Mouse (Mus musculus): ENCODE measurements around the gene Bean1.
A peak's percentile ranks its signal among the peaks of the same experiment; 100 is the strongest.

The Bean1 gene

DNA sequence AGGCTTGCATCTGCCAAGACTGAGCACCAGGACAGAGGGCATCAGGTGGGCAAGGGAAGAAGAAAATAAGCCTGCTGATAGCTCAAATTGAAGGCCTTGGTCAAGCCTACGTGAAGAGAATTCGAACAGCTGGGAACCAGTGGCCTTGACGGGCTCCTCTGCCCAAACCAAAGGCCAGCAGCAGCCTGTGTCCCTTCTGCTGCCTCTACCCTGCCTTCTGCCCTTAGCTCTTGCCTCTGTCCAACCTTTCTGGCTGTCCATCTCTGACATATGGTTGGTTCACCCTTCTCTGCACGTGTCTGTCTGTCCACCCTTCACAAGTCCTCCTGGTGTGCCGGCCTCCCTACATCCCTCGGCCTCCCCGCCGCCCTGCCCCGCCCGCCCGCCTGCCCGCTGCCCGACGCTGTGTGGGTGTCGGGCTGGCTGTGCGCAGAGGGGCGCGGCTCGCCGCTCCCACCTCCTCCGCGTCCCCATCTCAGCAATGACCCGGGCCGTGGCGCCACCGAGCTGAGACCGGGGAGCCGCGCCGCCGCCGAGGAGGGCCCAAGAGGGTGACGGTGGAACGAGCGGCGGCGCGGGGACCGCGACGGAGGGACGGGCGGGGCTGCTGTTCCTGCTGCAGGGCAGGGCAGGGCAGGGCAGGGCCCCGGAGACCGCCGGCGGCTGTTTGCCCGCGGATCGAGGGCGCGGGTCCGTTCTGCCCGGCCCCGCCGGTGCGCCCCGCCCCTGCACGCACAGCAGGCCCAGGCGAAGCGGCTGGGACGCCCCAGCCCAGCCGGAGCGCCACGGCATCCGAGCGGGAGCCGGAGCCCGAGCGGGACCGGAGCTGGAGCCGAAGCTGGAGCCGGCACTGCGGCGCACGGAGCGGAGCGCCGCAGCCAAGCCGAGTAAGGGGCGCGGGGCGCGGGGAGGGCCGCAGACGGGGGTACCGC is at the start of gene Bean1:
Gene Bean1 (plus strand): TSS at position 325 of the 932 bp plus-strand sequence.
- DNase-seq, result peak; percentile 48

DNA sequence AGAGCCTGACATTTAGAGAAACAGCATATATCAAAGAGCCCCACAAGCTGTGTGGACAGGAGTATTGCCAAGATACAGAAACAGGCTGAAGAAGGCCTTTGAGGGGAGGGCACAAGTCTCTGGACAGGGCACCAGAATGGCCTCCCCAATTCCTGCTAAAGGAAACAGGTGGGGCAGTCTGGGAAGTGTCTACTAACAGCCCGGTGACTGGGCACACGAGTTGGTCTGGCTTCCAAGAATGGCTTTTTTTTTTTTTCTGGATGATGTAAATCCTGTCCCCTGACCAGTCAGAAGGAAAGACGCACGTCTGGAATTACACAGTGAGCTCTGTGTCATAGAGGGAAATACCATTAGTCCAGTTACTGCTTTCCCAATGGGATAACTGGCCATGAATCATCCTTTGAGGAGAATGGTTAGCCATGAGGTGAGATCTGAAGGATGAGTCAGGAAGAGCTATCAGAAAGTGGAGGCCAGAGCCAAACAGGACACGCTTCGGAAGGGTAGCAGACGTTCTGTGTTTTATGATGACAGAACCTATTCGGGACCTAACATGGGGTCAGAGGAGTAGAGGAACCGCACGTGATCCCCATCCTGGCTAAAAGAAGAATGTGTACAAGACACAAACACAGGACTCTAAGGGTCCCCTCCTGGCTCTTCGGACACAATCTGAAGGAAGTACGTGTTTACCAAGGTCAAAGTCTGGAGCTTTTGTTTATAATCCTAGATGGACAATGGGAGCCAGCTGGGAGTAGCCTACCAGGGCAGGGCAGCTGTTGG is 48.4 kb upstream of the Bean1 start:
- DNase-seq, result no peak

DNA sequence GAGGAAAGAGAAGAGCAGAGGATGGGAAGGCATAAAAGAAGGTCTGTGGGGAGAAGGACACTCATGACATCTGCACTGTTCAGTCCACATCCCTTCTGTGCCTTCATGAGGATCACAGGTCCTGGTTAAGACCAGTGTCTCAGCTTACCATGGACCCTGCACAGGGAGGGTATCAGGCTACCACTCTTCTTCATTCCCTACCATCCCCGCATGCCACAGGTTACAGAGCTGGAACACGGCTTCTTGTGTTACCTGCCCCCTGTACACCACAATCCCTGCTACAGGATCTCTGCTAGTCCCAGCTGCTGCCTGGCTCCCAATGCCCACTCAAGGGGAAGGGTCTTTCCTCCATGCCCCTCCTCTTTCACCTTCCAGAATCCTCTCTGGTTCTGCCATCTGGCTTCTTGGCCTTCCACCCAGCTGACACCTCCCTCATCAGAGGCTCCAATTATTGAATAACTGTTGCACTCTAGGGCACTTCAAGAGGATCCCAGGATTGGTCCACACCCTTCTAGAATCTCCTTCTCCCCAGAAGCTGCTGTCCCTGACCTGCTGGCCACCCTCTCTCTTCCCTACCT is 47.1 kb upstream of the Bean1 start:
- no peak for DNase-seq

DNA sequence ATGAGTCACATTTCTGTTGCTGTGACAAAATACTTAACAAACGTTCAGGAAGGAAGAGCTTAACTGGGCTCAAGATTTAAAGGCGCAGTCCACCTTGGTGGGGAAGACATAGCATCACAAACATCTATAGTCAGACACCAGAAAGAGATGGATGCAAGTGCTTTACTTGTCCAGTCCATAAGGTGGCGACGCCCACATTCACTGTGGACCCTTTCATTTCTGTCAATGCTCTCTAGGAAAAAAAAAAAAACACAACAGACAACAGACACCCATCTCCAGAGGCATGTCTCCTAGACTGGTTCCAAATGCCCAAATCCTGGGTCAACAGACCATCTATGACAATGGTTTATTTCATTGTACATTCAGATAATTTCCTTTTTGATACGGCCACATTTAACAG is 45.7 kb upstream of the Bean1 start:
- DNase-seq, result no peak

DNA sequence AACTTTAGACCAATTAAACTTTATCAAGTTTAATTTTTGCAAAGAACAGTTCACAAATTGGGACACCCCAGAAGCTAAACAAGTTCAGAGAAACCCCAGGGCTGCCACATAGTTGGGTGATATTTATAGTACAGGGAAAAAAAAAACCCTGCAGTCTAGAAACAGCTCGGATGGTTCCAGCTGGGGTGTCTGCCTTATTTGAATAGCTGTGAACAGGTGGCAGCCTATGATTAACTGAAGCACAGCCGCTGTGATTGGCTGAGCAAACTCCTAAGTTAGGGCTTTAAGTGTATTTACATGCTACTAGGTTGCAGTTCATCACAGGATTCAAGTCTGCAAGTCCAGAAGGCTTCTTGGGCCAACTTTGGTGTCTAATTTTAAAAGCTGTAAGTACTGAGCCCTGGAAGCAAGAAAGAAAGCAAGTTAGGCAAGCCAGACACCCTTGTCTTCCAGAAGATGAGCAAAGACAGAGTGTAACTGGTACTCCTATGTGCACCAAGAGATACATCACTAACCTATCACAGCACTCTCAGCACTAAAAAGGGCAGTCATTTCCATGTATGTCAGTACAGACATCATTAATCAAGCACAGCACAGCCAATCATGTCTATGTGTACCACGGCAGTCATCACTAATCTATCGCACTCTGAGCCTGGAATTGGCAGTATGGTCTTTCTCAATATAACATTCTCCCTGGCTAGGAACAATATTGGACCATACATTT is 42.9 kb upstream of the Bean1 start:
- peak; percentile 71 for DNase-seq

DNA sequence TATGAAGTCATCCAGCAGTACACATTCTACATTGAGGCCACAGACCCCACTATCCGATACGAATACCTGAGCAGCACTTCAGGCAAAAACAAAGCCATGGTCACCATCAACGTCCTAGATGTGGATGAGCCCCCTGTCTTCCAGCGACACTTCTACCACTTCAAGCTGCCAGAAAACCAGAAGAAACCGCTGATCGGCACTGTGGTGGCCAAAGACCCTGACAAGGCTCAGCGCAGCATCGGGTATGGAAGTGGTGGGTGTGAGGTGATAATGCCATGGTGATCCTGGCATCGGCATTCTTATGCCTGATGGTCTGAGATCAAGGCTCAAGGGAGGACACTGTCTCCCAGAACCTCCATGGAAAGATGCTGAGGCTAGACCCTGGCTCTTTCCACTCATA is 39.3 kb upstream of the Bean1 start:
- no peak for DNase-seq

DNA sequence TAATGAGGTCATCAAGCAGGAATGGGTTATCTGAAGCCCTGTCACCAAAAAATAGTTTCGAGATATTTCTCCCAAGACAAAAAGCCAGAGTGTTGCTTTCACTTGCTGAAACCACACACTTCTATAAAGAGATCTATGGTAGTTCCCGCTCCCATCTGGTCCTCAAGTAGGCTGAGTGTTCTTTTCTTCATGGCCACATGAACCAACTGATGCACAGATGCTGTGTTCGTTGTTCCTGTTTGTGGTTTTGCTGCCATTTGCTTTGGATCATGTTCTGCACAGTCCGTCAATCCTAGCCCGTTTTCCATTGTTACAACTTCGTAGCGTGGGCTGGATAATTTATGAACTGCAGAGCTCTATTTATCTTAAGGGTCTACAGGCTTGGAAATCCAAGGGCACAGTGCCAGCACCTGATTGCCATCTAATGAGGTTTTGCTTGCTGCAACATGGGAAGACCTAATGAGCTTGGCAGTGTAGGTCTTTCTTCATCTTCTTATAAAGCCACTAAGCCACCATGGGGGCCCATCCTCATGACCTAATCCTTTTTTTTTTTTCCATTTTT is 38.7 kb upstream of the Bean1 start:
- no peak for DNase-seq

DNA sequence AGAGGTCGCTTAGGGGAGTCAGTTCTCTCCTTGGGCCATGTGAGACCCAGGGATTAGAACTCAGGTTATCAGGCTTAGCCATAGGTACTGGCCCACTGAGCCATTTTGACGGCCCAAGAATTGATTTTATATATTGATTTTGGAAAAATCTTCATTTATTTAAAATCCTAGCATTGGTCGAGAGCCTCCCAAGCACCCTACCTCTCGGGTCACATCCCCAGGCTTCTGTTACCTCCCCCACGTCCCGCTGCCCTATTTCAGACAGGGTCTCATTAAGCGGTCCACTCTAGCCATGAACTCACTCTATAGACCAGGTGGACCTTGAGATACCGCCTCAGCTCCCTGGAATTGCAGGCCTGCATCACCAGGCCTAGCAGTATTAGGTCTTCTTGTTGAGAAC is 35.7 kb upstream of the Bean1 start:
- DNase-seq, result no peak

DNA sequence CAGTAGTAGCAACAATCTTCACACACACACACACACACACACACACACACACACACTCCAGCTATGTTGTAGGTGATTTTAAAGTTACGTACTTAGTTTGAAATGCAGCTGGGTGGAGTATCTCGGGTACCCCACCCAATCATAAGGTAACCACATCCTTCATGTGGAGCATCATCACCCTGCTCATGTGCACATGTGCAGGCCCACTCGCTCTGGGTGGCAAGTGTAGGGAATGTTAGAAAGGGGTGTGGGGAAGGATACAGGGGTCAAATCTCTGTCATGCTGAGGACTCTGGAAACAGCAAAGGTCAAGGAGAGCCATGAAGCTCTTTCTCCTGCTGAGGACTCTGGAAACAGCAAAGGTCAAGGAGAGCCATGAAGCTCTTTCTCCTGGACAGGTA is 34.0 kb upstream of the Bean1 start:
- DNase-seq, result no peak

DNA sequence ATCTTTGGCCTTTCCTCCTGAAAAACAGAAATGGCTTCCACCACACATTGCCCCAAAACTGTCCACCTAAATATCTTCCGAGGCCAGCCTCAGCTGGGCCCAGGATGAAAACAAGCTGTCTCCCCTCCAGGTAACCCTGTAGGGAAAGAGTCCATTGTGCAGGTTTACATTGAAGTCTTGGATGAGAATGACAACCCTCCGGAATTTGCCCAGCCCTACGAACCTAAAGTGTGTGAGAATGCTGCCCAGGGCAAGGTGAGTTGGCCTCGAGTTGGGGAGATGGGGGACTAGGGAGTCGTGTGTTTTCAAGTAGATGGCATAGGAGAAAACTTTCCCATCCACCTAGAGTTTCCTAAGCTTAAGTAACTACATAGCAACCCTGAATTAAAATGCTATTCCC is 32.6 kb upstream of the Bean1 start:
- DNase-seq, result no peak

DNA sequence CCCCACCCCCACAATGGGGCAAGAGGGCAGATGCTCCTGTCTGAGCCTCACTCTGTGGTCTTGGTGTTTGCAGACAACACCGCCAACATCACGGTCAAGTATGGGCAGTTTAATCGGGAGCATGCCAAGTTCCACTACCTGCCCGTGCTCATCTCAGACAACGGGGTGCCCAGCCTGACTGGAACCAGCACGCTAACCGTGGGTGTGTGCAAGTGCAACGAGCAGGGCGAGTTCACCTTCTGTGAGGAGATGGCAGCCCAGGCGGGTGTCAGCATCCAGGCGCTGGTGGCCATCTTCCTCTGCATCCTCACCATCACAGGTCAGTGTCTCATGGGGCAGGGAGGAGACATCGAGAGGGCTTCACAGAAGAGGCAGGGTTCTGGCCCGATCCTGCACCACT is 29.6 kb upstream of the Bean1 start:
- DNase-seq, result no peak

DNA sequence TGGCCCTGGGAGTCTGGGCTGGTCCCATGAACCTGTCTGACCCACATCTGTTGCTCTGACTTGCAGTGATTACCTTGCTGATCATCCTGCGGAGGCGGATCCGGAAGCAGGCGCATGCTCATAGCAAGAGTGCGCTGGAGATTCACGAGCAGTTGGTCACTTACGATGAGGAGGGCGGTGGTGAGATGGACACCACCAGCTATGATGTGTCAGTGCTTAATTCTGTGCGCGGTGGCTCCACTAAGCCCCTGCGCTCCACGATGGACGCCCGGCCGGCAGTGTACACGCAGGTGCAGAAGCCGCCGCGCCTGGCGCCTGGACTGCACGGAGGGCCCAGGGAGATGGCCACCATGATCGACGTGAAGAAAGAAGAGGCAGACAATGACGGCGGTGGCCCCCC is 27.8 kb upstream of the Bean1 start:
- DNase-seq, result no peak

DNA sequence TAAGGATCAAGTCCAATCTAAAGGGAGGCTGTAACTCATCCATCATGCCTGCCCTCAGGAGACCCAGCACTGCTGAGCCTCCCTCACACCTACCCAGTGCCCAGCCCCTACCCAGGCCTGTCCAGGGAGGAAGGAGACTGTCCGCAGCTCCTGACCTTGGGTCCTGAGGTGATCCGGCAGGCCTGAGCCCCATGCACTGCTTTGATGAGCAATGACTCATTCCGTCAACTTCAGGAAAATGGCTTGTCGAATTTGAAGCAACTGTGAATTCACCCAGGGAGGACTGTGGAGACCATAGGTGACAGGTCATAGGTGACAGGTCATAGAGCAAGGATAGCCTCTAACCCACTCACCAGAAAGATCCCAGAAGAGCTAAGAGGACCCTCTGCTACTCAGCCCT is 26.9 kb upstream of the Bean1 start:
- no peak for DNase-seq

DNA sequence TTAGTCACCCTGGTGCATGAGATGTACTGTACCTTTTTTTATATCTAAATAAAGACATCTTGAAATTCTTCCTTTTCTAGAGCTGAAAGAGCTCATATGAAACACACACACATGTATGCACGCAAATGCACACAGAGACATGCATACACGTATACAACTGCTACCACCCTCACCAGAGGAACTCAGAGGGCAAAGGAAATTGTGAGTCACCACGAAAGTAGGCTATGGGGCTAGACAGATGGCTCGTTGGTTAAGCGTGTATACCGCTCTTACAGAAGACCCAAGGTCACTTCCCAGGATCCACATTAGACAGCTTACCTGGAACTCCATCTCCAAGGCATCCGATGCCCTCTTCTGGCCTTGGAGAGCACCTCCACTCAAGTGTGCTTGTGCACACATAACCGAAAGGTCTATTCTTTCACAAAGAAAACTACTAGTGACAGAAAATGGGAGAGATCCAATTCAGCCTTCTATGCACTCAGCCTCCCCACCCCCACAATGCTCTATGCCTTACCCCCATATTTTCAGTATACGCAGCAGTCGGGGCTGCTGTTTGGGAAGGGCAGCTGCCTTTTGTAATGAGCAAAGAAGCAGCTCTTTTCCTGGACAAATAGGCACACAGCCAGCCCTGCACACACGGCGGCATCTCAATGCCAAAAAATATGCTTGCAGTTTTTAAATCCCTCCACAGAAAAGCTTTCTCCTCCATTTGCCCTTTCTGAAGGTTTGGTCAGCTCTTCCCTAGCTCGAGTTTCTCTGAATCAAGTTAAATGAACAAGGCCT is 25.6 kb upstream of the Bean1 start:
- no peak for DNase-seq

DNA sequence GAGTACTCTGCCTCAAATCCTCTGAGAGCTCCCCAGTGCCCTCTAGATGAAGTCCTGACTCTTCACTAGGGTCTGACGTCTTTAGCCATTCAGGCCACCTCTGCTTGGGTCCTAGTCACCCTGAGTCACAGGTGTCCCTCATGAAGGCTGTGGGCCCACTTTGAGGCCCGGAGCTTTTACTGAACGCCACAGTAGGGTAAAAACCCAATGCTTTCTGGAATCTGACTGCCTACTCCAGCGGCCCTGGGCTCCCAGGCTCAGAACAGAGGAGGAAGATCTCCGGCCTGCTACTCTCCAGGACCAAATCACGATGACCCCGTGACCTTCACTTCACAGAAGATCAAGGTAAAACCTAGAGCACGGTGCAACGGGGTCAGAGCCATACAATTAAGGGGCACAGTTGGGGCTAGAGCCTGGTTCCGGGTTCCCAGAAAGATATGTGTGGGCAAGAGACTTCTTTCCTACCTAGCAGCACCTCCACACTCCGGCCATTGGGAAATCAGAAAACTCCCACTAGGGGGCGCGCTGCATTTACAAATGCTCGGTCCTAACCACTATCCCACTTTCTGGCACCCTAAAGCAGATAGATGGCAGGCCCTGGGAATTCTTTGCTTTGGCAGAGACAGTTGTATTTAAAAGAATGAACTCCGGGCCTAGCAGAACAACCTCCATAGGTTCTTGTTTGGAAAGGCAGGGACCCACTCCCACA is 24.1 kb upstream of the Bean1 start:
- DNase-seq, result peak; percentile 79

DNA sequence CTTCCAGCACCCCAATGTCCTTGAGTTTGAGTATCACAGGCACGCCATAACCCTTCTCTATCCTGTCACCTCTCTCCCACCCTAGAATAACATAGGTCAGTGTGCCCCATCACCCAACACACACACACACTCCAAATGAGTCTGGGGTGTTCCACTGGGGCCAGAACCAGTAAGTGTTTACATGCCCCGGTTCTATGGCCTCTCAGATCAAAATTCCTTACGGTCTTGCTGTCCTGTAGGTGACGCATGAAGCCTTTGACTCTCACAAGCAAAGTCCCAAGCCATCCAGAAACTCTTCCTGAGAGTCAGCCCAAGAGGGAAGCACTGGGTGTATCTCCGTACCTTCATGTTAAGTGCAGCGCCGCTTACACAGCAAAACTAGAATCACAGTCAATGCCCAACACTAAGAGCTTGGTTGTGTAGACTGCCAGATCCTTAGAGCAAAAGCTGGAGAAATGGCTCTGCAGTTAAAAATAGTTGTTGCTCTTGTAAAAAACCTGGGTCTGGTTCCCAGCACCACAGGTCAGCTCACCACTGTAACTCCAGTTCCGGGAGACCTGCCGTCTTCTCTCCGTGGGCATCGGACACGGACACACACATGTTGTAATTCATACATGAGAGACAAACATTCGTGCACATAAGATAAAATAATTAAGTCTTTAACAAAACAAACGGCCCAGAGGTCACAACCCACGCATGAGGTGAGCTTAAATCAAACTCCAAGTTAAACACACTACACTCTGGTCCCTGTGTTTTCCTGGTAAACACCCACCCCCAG is 23.3 kb upstream of the Bean1 start:
- DNase-seq, result no peak

DNA sequence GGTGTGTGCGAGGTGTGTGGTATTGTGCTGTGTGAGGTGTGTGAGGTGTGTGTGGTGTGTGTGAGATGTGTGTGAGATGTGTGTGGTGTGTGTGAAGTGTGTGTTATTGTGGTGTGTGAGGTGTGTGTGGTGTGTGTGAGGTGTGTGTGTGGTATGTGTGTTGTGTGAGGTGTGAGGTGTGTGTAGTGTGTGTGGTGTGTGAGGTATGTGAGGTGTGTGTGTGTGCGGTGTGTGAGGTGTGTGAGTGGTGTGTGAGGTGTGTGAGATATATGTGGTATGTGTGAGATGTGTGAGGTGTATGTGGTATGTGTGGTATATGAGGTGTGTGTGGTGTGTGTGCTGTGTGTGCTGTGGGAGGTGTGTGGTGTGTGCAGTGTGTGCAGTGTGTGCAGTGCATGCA is 22.3 kb upstream of the Bean1 start:
- DNase-seq, result no peak

DNA sequence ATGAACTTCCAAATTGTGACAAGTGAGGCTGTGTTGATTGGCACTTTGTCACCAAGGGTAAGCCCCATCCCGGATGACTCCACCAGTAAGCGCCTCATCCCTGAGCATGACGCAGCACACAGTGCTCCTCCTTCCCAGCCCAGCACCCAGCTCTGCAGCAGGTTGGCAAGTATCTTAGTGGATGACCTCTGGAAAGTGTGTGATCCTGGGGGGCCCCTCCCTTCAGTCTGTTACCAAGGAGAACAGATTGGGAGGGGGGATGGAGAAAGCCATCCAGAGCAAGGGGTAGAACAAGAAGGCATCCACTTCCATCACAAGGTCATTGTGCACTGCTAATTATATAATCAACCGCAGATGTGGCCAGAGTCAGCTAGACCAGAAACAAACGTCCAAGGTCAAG is 9.5 kb upstream of the Bean1 start:
- DNase-seq, result no peak

DNA sequence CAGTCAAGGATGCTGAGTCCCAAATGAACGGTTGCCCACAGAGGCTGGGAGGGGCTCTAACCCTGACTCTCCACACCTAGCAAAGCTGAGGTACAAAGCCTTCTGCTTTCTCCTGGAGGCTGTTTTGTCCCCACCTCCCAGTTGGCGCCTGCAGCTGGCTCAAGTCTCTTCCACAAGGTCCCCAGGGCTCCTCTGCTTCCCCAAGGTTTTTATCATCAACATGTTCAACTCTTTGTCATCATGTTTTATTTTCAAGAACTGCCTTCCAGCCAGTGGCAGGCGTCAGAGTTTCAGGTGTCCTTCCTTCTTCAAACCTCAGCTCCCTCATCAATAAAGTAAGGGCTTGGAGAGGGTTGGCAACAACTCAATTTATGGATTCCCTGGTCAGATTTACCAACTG is 781 bp upstream of the Bean1 start:
- DNase-seq, result no peak

DNA sequence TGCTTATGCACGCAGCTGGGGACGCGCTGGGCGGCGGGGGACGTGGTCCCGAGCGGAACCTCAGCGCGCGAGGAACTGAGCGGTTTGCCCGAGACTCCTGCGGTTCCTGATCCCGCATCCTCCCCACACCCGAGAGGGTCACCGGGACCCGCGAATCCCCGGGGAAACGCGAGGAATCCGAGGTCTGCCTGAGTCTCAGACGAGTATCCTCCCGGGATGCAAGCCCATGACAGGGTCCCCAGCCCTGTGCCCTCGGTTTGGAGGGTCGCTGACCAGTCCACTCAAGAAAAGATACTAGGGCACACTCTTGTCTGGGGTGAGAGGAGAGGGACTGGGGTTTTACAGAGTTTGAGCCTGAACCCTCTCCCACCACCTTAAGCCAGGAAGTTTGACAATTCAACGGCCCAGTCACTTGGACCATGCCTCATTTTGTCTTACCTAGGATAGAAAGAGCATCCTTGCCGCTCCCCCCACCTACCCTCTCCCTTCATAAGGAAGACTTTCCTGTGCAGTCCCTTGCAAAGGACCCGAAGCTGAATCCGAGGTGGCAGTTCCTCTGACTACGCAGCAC is 893 bp downstream of the Bean1 start:
- no peak for DNase-seq
